Mouse (Mus musculus): ENCODE data around the gene Drosha.

GRCm38 (mm10) chr15:12794311-12794710, 30.3 kb upstream of the Drosha start:
- TF ChIP-seq CTCF (IDR thresholded peaks at IDR 0.05; ENCODE audit: borderline replicate concordance, insufficient read depth, low read depth, low read length) (no peak), POLR2A (IDR thresholded peaks at IDR 0.05; ENCODE audit: borderline replicate concordance, insufficient read depth, low read length) (no peak)
